Mouse (Mus musculus) small intestine, adult 2 months (tissue): Measurements from ENCODE around the gene Hs1bp3. TPM values are rescaled to one million over a fixed set of nuclear protein-coding genes. Genes with fewer than 3 reads are reported as not detected.
A peak's percentile ranks its signal among the peaks of the same experiment; 100 is the strongest.

Source experiments
- H3K27ac ChIP-seq: fragments of 200-500 bp; 2 replicates; pipeline ENCODE4 v1.5.1; 2012; ENCODE audit warnings: low read depth, low read length, control low read depth, inconsistent platforms; ENCODE audit not compliant: insufficient read depth
- H3K27me3 ChIP-seq: fragments of 200-500 bp; 2 replicates; pipeline ENCODE4 v1.6.1; 2012; ENCODE audit warnings: mild to moderate bottlenecking, moderate library complexity, low read length, inconsistent platforms; ENCODE audit not compliant: control insufficient read depth, insufficient read depth
- H3K36me3 ChIP-seq: fragments of 200-500 bp; 2 replicates; pipeline ENCODE4 v1.6.1; 2012; ENCODE audit warnings: mild to moderate bottlenecking, low read length, control low read depth, inconsistent platforms; ENCODE audit not compliant: control insufficient read depth, insufficient read depth
- H3K4me1 ChIP-seq: fragments of 200-500 bp; 2 replicates; pipeline ENCODE4 v1.6.1; 2012; ENCODE audit warnings: low read length, inconsistent platforms, mixed read lengths; ENCODE audit not compliant: control insufficient read depth, insufficient read depth, insufficient read length
- H3K4me3 ChIP-seq: fragments of 200-500 bp; 2 replicates; pipeline ENCODE4 v1.5.1; 2012; ENCODE audit warnings: low read depth, mild to moderate bottlenecking, control low read depth, inconsistent platforms, low read length, moderate library complexity
- CTCF ChIP-seq: fragments of 200-500 bp; IDR thresholded peaks from 2 replicates; pipeline ENCODE4 v1.5.1; 2012; ENCODE audit warnings: low read depth, mild to moderate bottlenecking, control low read depth, inconsistent platforms, low read length, moderate library complexity, mixed read lengths; ENCODE audit not compliant: insufficient replicate concordance, insufficient read length; ENCODE audit errors: extremely low read depth
- POLR2A ChIP-seq: fragments of 200-500 bp; IDR thresholded peaks from 2 replicates; pipeline ENCODE4 v1.6.1; 2012; ENCODE audit warnings: low read depth, mild to moderate bottlenecking, control low read depth, inconsistent platforms, low read length, moderate library complexity
- WGBS: fragments of 180-500 bp; shearing (Covaris S2); methylation state at CpG from one replicate; pipeline ENCODE4 v1.1.7; 2018; 5-methylcytosine and 5-hydroxymethylcytosine counted together
- polyA plus RNA-seq: library from polyadenylated mRNA; depleted of rRNA; stranded (reverse); fragments of >200 nt; gene quantifications from 2 replicates; pipeline ENCODE4 v1.2.3, GENCODE M21; 2012

The Hs1bp3 gene
- polyA plus RNA-seq, 1 experiment: 15.2 TPM

- TF ChIP-seq POLR2A (no peak), CTCF (no peak)
- Histone ChIP-seq H3K27ac (no peak overlapping the region), H3K27me3 (no peaks in the 10 kb centered on the region), H3K36me3 (peaks cover 17% of the 10 kb centered on the region; the same call in 1 of the 2 replicates), H3K4me1 (peaks cover 12% of the 10 kb centered on the region), H3K4me3 (no peak overlapping the region)
- 92% methylated on average over 10 of the region's 10 CpGs for WGBS
These were observed 8.3 kb downstream of the Hs1bp3 start for GRCm38 (mm10) chr12:8321506-8321905.

GRCm38 (mm10) chr12:8324086-8324485, 10.9 kb downstream of the Hs1bp3 start:
- peaks cover 7% of the 10 kb centered on the region for H3K4me1 ChIP-seq
- TF ChIP-seq CTCF: no peak
- no peak for TF ChIP-seq POLR2A
- H3K36me3 ChIP-seq: peaks cover 20% of the 10 kb centered on the region
- H3K4me3 ChIP-seq: no peak overlapping the region
- H3K27me3 ChIP-seq: no peaks in the 10 kb centered on the region
- WGBS: 93% methylated on average over 10 of the region's 10 CpGs
- H3K27ac ChIP-seq: no peak overlapping the region

- H3K27ac ChIP-seq: 0 out of 2 replicates have a peak overlapping the region, but pooled peaks have one; percentile 34
- no peaks in the 10 kb centered on the region for H3K4me1 ChIP-seq
- 89% methylated on average over 13 of the region's 13 CpGs for WGBS
- H3K27me3 ChIP-seq: no peaks in the 10 kb centered on the region
- H3K4me3 ChIP-seq: no peak overlapping the region
- TF ChIP-seq POLR2A: no peak
- no peak for TF ChIP-seq CTCF
- peaks cover 20% of the 10 kb centered on the region for H3K36me3 ChIP-seq
These were observed 12.2 kb downstream of the Hs1bp3 start for GRCm38 (mm10) chr12:8325245-8325942.

- WGBS: 92% methylated on average over 17 of the region's 17 CpGs
- H3K4me1 ChIP-seq: no peaks in the 10 kb centered on the region
- no peak overlapping the region for H3K4me3 ChIP-seq
- peak overlapping the region; percentile 34; the same call in 1 of the 2 replicates for H3K27ac ChIP-seq
- H3K36me3 ChIP-seq: peaks cover 22% of the 10 kb centered on the region
- TF ChIP-seq POLR2A: no peak
- no peak for TF ChIP-seq CTCF
- no peaks in the 10 kb centered on the region for H3K27me3 ChIP-seq
These were observed 12.8 kb downstream of the Hs1bp3 start for GRCm38 (mm10) chr12:8325943-8326522.

- TF ChIP-seq CTCF (peak; percentile 98), POLR2A (no peak)
- no peak overlapping the region for H3K27ac ChIP-seq
- peaks cover 15% of the 10 kb centered on the region for H3K36me3 ChIP-seq
- H3K4me1 ChIP-seq: no peaks in the 10 kb centered on the region
- WGBS: 48% methylated on average over 17 of the region's 17 CpGs
- no peaks in the 10 kb centered on the region for H3K27me3 ChIP-seq
- H3K4me3 ChIP-seq: no peak overlapping the region
These were observed 13.8 kb downstream of the Hs1bp3 start for GRCm38 (mm10) chr12:8326825-8327674.

- peaks cover 13% of the 10 kb centered on the region for H3K36me3 ChIP-seq
- TF ChIP-seq POLR2A (no peak), CTCF (no peak)
- WGBS: 88% methylated on average over 1 of the region's 1 CpGs
- no peak overlapping the region for H3K27ac ChIP-seq
- H3K27me3 ChIP-seq: no peaks in the 10 kb centered on the region
- H3K4me3 ChIP-seq: no peak overlapping the region
- peaks cover 2% of the 10 kb centered on the region; the same call in 1 of the 2 replicates for H3K4me1 ChIP-seq
These were observed 14.4 kb downstream of the Hs1bp3 start for GRCm38 (mm10) chr12:8327675-8328053.
